Mouse (Mus musculus) WW6 (cell line): Measurements from ENCODE around the gene She.

Experiments used
- DNase-seq: peaks from one replicate; pipeline ENCODE4 v3.0.0-alpha.2; 2013; ENCODE audit warnings: low read depth, low spot score

The She gene

GRCm38 (mm10) chr3:89830815-89831591, at the start of gene She:
TSS of gene She (plus strand) at chr3:89831370.
- DNase-seq, result no peak

- no peak for DNase-seq
These were observed 49.5 kb upstream of the She start for GRCm38 (mm10) chr3:89781640-89782039.

GRCm38 (mm10) chr3:89784991-89785753, 46.0 kb upstream of the She start:
- DNase-seq, result no peak

GRCm38 (mm10) chr3:89786275-89786674, 44.9 kb upstream of the She start:
- DNase-seq, result no peak

- no peak for DNase-seq
These were observed 42.4 kb upstream of the She start for GRCm38 (mm10) chr3:89788680-89789352.

GRCm38 (mm10) chr3:89794616-89795015, 36.6 kb upstream of the She start:
- no peak for DNase-seq

- DNase-seq, result no peak
These were observed 35.4 kb upstream of the She start for GRCm38 (mm10) chr3:89795746-89796145.

GRCm38 (mm10) chr3:89796358-89796757, 34.8 kb upstream of the She start:
- DNase-seq, result no peak

- no peak for DNase-seq
These were observed 32.7 kb upstream of the She start for GRCm38 (mm10) chr3:89798518-89798917.

GRCm38 (mm10) chr3:89799476-89799875, 31.7 kb upstream of the She start:
- DNase-seq, result no peak

- DNase-seq, result peak; percentile 67
These were observed 31.1 kb upstream of the She start for GRCm38 (mm10) chr3:89800078-89800477.

GRCm38 (mm10) chr3:89800774-89801506, 30.2 kb upstream of the She start:
- DNase-seq, result no peak

- no peak for DNase-seq
These were observed 29.7 kb upstream of the She start for GRCm38 (mm10) chr3:89801507-89801847.

- no peak for DNase-seq
These were observed 28.3 kb upstream of the She start for GRCm38 (mm10) chr3:89802876-89803275.

GRCm38 (mm10) chr3:89805179-89805578, 26.0 kb upstream of the She start:
- no peak for DNase-seq

- DNase-seq, result no peak
These were observed 24.4 kb upstream of the She start for GRCm38 (mm10) chr3:89806751-89807150.

GRCm38 (mm10) chr3:89807171-89807570, 24.0 kb upstream of the She start:
- no peak for DNase-seq

- DNase-seq, result no peak
These were observed 23.3 kb upstream of the She start for GRCm38 (mm10) chr3:89807881-89808280.

- no peak for DNase-seq
These were observed 22.5 kb upstream of the She start for GRCm38 (mm10) chr3:89808638-89809037.

GRCm38 (mm10) chr3:89810841-89811240, 20.3 kb upstream of the She start:
- DNase-seq, result no peak

GRCm38 (mm10) chr3:89812166-89812565, 19.0 kb upstream of the She start:
- DNase-seq, result no peak

GRCm38 (mm10) chr3:89814051-89814450, 17.1 kb upstream of the She start:
- DNase-seq, result no peak
